In genomic region chr5:42453707-42454106, GRCm38 (mm10) we compare ENCODE assay signal across 20 mouse cellular contexts.
A peak's percentile ranks its signal among the peaks of the same experiment; 100 is the strongest.
DNase-seq lines count a peak whose midpoint lies in the region; ATAC-seq and TF ChIP-seq lines count a peak whose summit lies in the region.
"Had no signal": no experiment of that assay in that cellular context is flagged by ENCODE, and none has a peak within 500 bp of the region (broad histone marks: within the 10 kb centered on the region; RNA-seq: fewer than 3 reads in every experiment).

No protein-coding gene starts in this region.

- H3K4me1 ChIP-seq in G1E (ENCODE audit: insufficient read depth, low read depth, low read length) (peaks cover 22% of the 10 kb centered on the region; the same call in 1 of the 2 replicates), MEL (ENCODE audit: control insufficient read depth in 1 of 2, insufficient read depth in 2 of 2, low read length in 2 of 2) (peaks cover 6 to 37% of the 10 kb centered on the region in 2 experiments)

- TF ChIP-seq EP300 in MEL (IDR thresholded peaks at IDR 0.05; ENCODE audit: low read depth in 1 of 2, low read length in 2 of 2): peak; percentile 46 to 85; a peak in 2 of 4 replicates

- no peak overlapping the region for H3K9ac ChIP-seq in MEL (ENCODE audit: control insufficient read depth, low read depth, low read length, poor library complexity, severe bottlenecking)

- peak; percentile 55 for ATAC-seq in G1E (ENCODE audit: extremely low read depth, insufficient number of reproducible peaks, low FRiP score, poor library complexity, severe bottlenecking)
- ATAC-seq: activated CD4-positive, CD25-positive, alpha-beta regulatory T cell, adult 4 months; CD4-positive, CD25-positive, alpha-beta regulatory T cell, adult 4 months; Patski had no signal

- DNase-seq in G1E (ENCODE audit: low spot score) (peak; percentile 2), MEL (ENCODE audit: low read depth, low spot score) (peak; percentile 27)
- DNase-seq in testis, postnatal 14 days (ENCODE audit: low spot score): no peak
- DNase-seq in gastrocnemius, postnatal 4 days (ENCODE audit: low spot score in 2 of 2): no peak
- DNase-seq: adrenal gland, adult 2 months; adrenal gland, adult 8-10 months; adrenal gland, postnatal 10 days; adrenal gland, postnatal 14 days; adrenal gland, postnatal 25 days; adrenal gland, postnatal 36 days; B cell, adult 2 months; cerebellum, adult 11 months; cerebellum, adult 11-12 months; cerebellum, adult 18-20 months; cerebellum, adult 2 months; cerebellum, adult 8-10 months had no signal

- peak overlapping the region; percentile 22 for H3K27ac ChIP-seq in MEL (ENCODE audit: control insufficient read depth, low read depth, low read length)

- H3K36me3 ChIP-seq in G1E (replicated peaks): no peaks in the 10 kb centered on the region
- peaks cover 0 to 21% of the 10 kb centered on the region in 2 experiments; a peak in 2 of 4 replicates for H3K36me3 ChIP-seq in MEL (ENCODE audit: control insufficient read depth in 1 of 2, insufficient read depth in 2 of 2, low read length in 2 of 2)

- H3K9me3 ChIP-seq in G1E (replicated peaks): no peaks in the 10 kb centered on the region
- no peaks in the 10 kb centered on the region for H3K9me3 ChIP-seq in MEL (replicated peaks; ENCODE audit: insufficient read depth, low read length)

- H3K27me3 ChIP-seq in G1E (ENCODE audit: insufficient read depth, low read length) (no peaks in the 10 kb centered on the region), MEL (ENCODE audit: control insufficient read depth in 1 of 2, insufficient read depth in 2 of 2, low read length in 2 of 2) (no peaks in the 10 kb centered on the region)
- H3K27me3 ChIP-seq: CH12.LX had no signal

- H3K4me3 ChIP-seq in G1E (ENCODE audit: low read depth, low read length) (no peak overlapping the region), MEL (ENCODE audit: control insufficient read depth in 1 of 2, insufficient read depth in 1 of 2, low read depth in 2 of 2, low read length in 2 of 2) (peak overlapping the region in 1 of 2 experiments; percentile 25; a peak in 1 of 4 replicates)

- no peaks in the 10 kb centered on the region for H3K79me2 ChIP-seq in MEL (ENCODE audit: control insufficient read depth, insufficient read depth, low read length, poor library complexity)

- no peak for TF ChIP-seq RAD21 in MEL (IDR thresholded peaks at IDR 0.05; ENCODE audit: low read depth, low read length)

- TF ChIP-seq POLR2A in MEL (IDR thresholded peaks at IDR 0.05; ENCODE audit: control insufficient read depth in 1 of 2, insufficient read depth in 1 of 2, low read depth in 1 of 2, low read length in 2 of 2, poor library complexity in 1 of 2): no peak

- TF ChIP-seq CTCF in G1E (IDR thresholded peaks at IDR 0.05; ENCODE audit: low read depth, low read length): no peak
- TF ChIP-seq CTCF in MEL (IDR thresholded peaks at IDR 0.05 in 2 of 3, conservative IDR thresholded peaks at IDR 0.05 in 1 of 3; ENCODE audit: control insufficient read depth in 1 of 3, insufficient read depth in 1 of 3, low read depth in 2 of 3, low read length in 3 of 3, poor library complexity in 1 of 3, severe bottlenecking in 1 of 3): no peak

TF ChIP-seq in MEL, 35 proteins besides CTCF, POLR2A, EP300 and RAD21:
- peak; percentile 30 for TF ChIP-seq GATA1 (IDR thresholded peaks at IDR 0.05; ENCODE audit: low read depth, low read length)
- peak; percentile 13; the same call in 1 of the 2 replicates for TF ChIP-seq MYB (IDR thresholded peaks at IDR 0.05; ENCODE audit: low read depth, low read length)
- TF ChIP-seq ELF1 (IDR thresholded peaks at IDR 0.05; ENCODE audit: low read depth, low read length): peak; percentile 29; the same call in 1 of the 2 replicates
- peak; percentile 1; the same call in 1 of the 2 replicates for TF ChIP-seq ZC3H11A (IDR thresholded peaks at IDR 0.05; ENCODE audit: low read depth, low read length)
- no peak for TF ChIP-seq USF1 (IDR thresholded peaks at IDR 0.05; ENCODE audit: low read depth, low read length)
- TF ChIP-seq TCF12 (IDR thresholded peaks at IDR 0.05; ENCODE audit: low read depth, low read length): peak; percentile 84
- no peak; the same call in 1 of the 2 replicates for TF ChIP-seq MXI1 (IDR thresholded peaks at IDR 0.05; ENCODE audit: low read depth, low read length)
- 0 out of 2 replicates have a peak, but pooled peaks have one; percentile 51 for TF ChIP-seq RCOR1 (IDR thresholded peaks at IDR 0.05; ENCODE audit: low read depth, low read length)
- no peak for TF ChIP-seq NRF1 (IDR thresholded peaks at IDR 0.05; ENCODE audit: insufficient read depth, low read depth, low read length, poor library complexity, severe bottlenecking)
- TF ChIP-seq KAT2A (conservative IDR thresholded peaks at IDR 0.05; ENCODE audit: low read depth, low read length): no peak
- TF ChIP-seq BHLHE40 (IDR thresholded peaks at IDR 0.05; ENCODE audit: borderline replicate concordance, low read depth, low read length): peak; percentile 17; the same call in 1 of the 2 replicates
- peak; percentile 72 for TF ChIP-seq ETS1 (IDR thresholded peaks at IDR 0.05; ENCODE audit: low read depth, low read length)
- TF ChIP-seq USF2 (IDR thresholded peaks at IDR 0.05; ENCODE audit: borderline replicate concordance in 1 of 2, insufficient read depth in 1 of 2, low read depth in 1 of 2, low read length in 2 of 2): no peak

Comparison
In these comparisons a context has a peak if more than half of its experiments do, and no peak if none do; other contexts are left out.
1. DNase-seq: peak in G1E (single experiment) and MEL (single experiment); none in testis, postnatal 14 days (single experiment) and gastrocnemius, postnatal 4 days (0 of 2).